Mouse (Mus musculus): ENCODE data around the gene Rgs9bp. TPM values are rescaled to one million over a fixed set of nuclear protein-coding genes. Genes with fewer than 3 reads are reported as not detected.

The Rgs9bp gene
- polyA plus RNA-seq, 1 experiment from 2014 or later, result 0.11 TPM

DNA sequence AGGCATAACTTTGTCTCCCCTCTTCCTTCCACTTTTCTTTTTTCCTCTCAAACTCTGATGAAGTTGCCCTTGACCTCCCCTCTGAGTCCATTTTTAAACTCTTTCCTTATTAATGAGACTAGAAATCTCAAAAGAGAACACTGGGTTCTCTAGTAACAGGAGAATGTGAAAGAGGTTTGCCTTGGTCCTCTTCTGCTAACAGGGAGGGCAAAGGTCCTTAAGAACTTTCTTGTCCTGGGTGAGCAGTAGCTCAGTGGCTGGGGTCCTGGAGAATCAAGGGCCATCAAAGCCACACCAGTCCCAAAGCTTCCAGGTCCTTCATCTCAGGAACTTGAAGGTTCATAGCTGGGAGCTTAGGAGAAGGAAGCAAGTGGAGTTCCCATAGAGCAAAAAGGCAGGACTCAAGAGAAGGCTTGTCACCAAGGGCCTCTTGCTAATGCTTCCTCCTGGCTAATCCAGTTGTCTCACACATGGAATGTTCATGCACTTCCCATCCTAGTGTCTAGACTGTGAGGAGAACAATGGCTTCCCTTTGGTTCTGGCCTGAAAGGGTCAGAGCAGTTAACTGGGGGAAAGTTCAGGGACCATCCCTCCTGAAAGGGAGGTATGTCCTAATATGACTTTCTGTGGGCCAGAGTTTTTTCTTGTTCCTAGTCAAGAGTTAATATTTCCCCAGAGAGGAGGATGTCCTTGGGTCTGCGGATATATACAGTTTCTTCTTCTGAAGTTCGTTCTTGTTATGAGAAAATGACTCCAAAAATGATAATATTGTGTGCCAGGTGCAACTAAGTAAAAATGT lies 21.1 kb downstream of the Rgs9bp start:
- Histone ChIP-seq H3K9me3 (replicated peaks; ENCODE audit: low read length) (no peaks in the 10 kb centered on the region), H3K4me3 (replicated peaks; ENCODE audit: low read depth, low read length) (no peak overlapping the region), H3K36me3 (ENCODE audit: insufficient read depth, low read length) (no peaks in the 10 kb centered on the region), H3K4me2 (ENCODE audit: low read length) (no peak overlapping the region), H3K27me3 (ENCODE audit: insufficient read depth, low read length) (no peaks in the 10 kb centered on the region), H3K9ac (ENCODE audit: low read depth, low read length) (no peak overlapping the region), H3K27ac (no peak overlapping the region), H3K4me1 (replicated peaks; ENCODE audit: insufficient read depth, low read length) (no peaks in the 10 kb centered on the region)
- 85% methylated on average over 2 of the region's 2 CpGs for WGBS
- no peak for TF ChIP-seq CTCF (IDR thresholded peaks at IDR 0.05; ENCODE audit: low read depth)
- no peak for DNase-seq (ENCODE audit: low spot score)
- ATAC-seq (replicated peaks; ENCODE audit: low FRiP score, low read depth), result no peak

DNA sequence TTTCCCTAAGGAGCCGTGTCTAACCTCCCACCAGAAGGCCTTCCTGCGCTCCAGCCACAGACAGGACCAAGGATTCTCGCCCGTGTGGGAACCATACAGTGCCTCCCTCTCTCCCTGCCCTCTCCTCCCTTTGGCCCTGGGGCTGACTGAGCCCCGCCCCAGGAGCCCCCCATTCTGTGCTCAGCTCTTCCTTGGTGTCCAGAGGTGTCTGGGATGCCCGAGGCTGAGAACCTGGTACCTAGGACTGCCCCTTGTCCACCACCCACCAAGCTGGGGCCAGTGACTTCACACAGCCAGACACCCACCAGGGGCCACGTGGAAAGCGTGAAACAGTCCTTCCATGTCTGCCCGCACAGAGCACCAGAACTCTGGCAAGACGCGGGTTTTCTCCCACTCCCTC lies 22.3 kb downstream of the Rgs9bp start:
- Histone ChIP-seq H3K4me2 (ENCODE audit: low read length) (no peak overlapping the region), H3K9me3 (replicated peaks; ENCODE audit: low read length) (no peaks in the 10 kb centered on the region), H3K27me3 (ENCODE audit: insufficient read depth, low read length) (no peaks in the 10 kb centered on the region), H3K27ac (no peak overlapping the region), H3K36me3 (ENCODE audit: insufficient read depth, low read length) (no peaks in the 10 kb centered on the region), H3K4me3 (replicated peaks; ENCODE audit: low read depth, low read length) (no peak overlapping the region), H3K4me1 (replicated peaks; ENCODE audit: insufficient read depth, low read length) (no peaks in the 10 kb centered on the region), H3K9ac (ENCODE audit: low read depth, low read length) (no peak overlapping the region)
- WGBS, result 69% methylated on average over 11 of the region's 11 CpGs
- TF ChIP-seq CTCF (IDR thresholded peaks at IDR 0.05; ENCODE audit: low read depth), result no peak
- no peak for ATAC-seq (replicated peaks; ENCODE audit: low FRiP score, low read depth)
- no peak for DNase-seq (ENCODE audit: low spot score)

DNA sequence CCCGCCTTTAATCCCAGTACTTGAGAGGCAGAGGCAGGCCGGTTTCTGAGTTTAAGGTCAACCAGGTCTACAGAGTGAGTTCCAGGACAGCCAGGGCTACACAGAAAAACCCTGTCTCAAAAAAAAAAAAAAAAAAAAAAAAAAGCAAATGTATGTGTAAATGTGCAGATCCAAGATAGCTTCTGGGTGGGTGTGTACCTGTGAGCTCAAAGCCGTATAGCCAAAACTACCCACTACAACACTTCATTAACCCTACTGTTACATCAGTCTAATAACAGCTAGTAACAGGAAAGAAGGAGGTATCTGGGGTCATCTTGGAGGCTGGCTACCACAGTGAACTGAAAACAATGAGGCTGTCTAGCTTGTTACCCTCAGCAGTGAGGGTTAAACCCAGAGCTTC lies 25.5 kb downstream of the Rgs9bp start:
- Histone ChIP-seq H3K4me3 (replicated peaks; ENCODE audit: low read depth, low read length) (no peak overlapping the region), H3K36me3 (ENCODE audit: insufficient read depth, low read length) (no peaks in the 10 kb centered on the region), H3K27me3 (ENCODE audit: insufficient read depth, low read length) (no peaks in the 10 kb centered on the region), H3K9me3 (replicated peaks; ENCODE audit: low read length) (no peaks in the 10 kb centered on the region), H3K4me1 (replicated peaks; ENCODE audit: insufficient read depth, low read length) (no peaks in the 10 kb centered on the region), H3K27ac (no peak overlapping the region), H3K4me2 (ENCODE audit: low read length) (no peak overlapping the region), H3K9ac (ENCODE audit: low read depth, low read length) (no peak overlapping the region)
- ATAC-seq (replicated peaks; ENCODE audit: low FRiP score, low read depth), result no peak
- DNase-seq (ENCODE audit: low spot score), result no peak
- 96% methylated on average over 3 of the region's 3 CpGs for WGBS
- TF ChIP-seq CTCF (IDR thresholded peaks at IDR 0.05; ENCODE audit: low read depth), result no peak

GRCm38 (mm10) chr7:35558681-35559080 lies 26.7 kb downstream of the Rgs9bp start:
- no peaks in the 10 kb centered on the region; the same call in 1 of the 2 replicates for H3K4me1 ChIP-seq (replicated peaks; ENCODE audit: insufficient read depth, low read length)
- no peaks in the 10 kb centered on the region for H3K9me3 ChIP-seq (replicated peaks; ENCODE audit: low read length)
- H3K36me3 ChIP-seq (ENCODE audit: insufficient read depth, low read length), result no peaks in the 10 kb centered on the region
- no peak for TF ChIP-seq CTCF (IDR thresholded peaks at IDR 0.05; ENCODE audit: low read depth)
- no peak overlapping the region for H3K4me2 ChIP-seq (ENCODE audit: low read length)
- DNase-seq (ENCODE audit: low spot score), result no peak
- H3K4me3 ChIP-seq (replicated peaks; ENCODE audit: low read depth, low read length), result no peak overlapping the region
- no peak overlapping the region for H3K27ac ChIP-seq
- ATAC-seq (replicated peaks; ENCODE audit: low FRiP score, low read depth), result no peak
- H3K9ac ChIP-seq (ENCODE audit: low read depth, low read length), result no peak overlapping the region
- no peaks in the 10 kb centered on the region for H3K27me3 ChIP-seq (ENCODE audit: insufficient read depth, low read length)
- 57% methylated on average over 2 of the region's 2 CpGs for WGBS

DNA sequence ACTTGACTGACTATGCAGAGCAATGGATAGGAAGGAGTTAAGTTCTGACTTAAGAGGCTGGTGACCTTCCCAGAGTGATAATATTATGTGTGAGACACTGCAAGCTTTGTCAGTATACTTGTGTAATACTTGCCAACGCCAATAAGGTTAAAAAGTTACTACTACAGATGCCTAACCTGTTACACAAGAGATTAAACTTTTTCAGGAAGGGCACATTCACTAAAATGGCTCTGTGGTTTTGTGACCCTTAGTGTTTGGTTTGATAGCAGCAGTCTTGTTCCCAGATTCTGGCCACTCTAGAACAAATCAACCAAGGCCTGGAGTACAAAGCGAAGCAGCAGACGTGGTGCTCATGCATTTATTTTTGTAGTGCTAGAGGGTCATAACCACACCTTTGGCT lies 27.8 kb downstream of the Rgs9bp start:
- Histone ChIP-seq H3K27me3 (ENCODE audit: insufficient read depth, low read length) (no peaks in the 10 kb centered on the region), H3K9me3 (replicated peaks; ENCODE audit: low read length) (no peaks in the 10 kb centered on the region), H3K9ac (ENCODE audit: low read depth, low read length) (no peak overlapping the region), H3K36me3 (ENCODE audit: insufficient read depth, low read length) (no peaks in the 10 kb centered on the region), H3K4me2 (ENCODE audit: low read length) (no peak overlapping the region), H3K4me1 (replicated peaks; ENCODE audit: insufficient read depth, low read length) (no peaks in the 10 kb centered on the region; the same call in 1 of the 2 replicates), H3K27ac (peak overlapping the region; percentile 51; the same call in 1 of the 2 replicates), H3K4me3 (replicated peaks; ENCODE audit: low read depth, low read length) (no peak overlapping the region)
- TF ChIP-seq CTCF (IDR thresholded peaks at IDR 0.05; ENCODE audit: low read depth), result no peak
- 75% methylated on average over 3 of the region's 3 CpGs for WGBS
- no peak for ATAC-seq (replicated peaks; ENCODE audit: low FRiP score, low read depth)
- DNase-seq (ENCODE audit: low spot score), result no peak

GRCm38 (mm10) chr7:35556905-35557304 lies 28.5 kb downstream of the Rgs9bp start:
- TF ChIP-seq CTCF (IDR thresholded peaks at IDR 0.05; ENCODE audit: low read depth), result no peak
- Histone ChIP-seq H3K9ac (ENCODE audit: low read depth, low read length) (no peak overlapping the region), H3K27me3 (ENCODE audit: insufficient read depth, low read length) (no peaks in the 10 kb centered on the region), H3K27ac (no peak overlapping the region), H3K9me3 (replicated peaks; ENCODE audit: low read length) (no peaks in the 10 kb centered on the region), H3K4me1 (replicated peaks; ENCODE audit: insufficient read depth, low read length) (no peaks in the 10 kb centered on the region; the same call in 1 of the 2 replicates), H3K36me3 (ENCODE audit: insufficient read depth, low read length) (no peaks in the 10 kb centered on the region), H3K4me3 (replicated peaks; ENCODE audit: low read depth, low read length) (no peak overlapping the region), H3K4me2 (ENCODE audit: low read length) (no peak overlapping the region)
- ATAC-seq (replicated peaks; ENCODE audit: low FRiP score, low read depth), result no peak
- no peak for DNase-seq (ENCODE audit: low spot score)
- WGBS, result 92% methylated on average over 5 of the region's 5 CpGs
